Comparison of ENCODE assay signal across 18 mouse cellular contexts in genomic region chr14:24999008-24999572, GRCm38 (mm10).
A peak's percentile ranks its signal among the peaks of the same experiment; 100 is the strongest.
DNase-seq lines count a peak whose midpoint lies in the region; ATAC-seq lines count a peak whose summit lies in the region.
"Had no signal": no experiment of that assay in that cellular context is flagged by ENCODE, and none has a peak within 500 bp of the region (broad histone marks: within the 10 kb centered on the region; RNA-seq: fewer than 3 reads in every experiment).

No protein-coding gene starts in this region.

- H3K4me3 ChIP-seq in hindbrain, embryonic 12.5 days: no peak overlapping the region
- H3K4me3 ChIP-seq in hindbrain, embryonic 16.5 days (ENCODE audit: low read length): no peak overlapping the region
- no peak overlapping the region for H3K4me3 ChIP-seq in neural tube, embryonic 15.5 days (replicated peaks)
- no peak overlapping the region for H3K4me3 ChIP-seq in forebrain, embryonic 15.5 days
- H3K4me3 ChIP-seq: hindbrain, embryonic 13.5 days; layer of hippocampus, adult 2 months; liver, embryonic 15.5 days; midbrain, embryonic 13.5 days; myocyte had no signal

- no peaks in the 10 kb centered on the region for H3K9me3 ChIP-seq in hindbrain, embryonic 12.5 days (replicated peaks)
- H3K9me3 ChIP-seq in hindbrain, embryonic 16.5 days (ENCODE audit: control insufficient read depth, low read length): no peaks in the 10 kb centered on the region
- no peaks in the 10 kb centered on the region for H3K9me3 ChIP-seq in neural tube, embryonic 15.5 days (replicated peaks)
- H3K9me3 ChIP-seq in forebrain, embryonic 15.5 days: no peaks in the 10 kb centered on the region
- H3K9me3 ChIP-seq: hindbrain, embryonic 13.5 days; liver, embryonic 15.5 days; midbrain, embryonic 13.5 days had no signal

- ATAC-seq in hindbrain, embryonic 12.5 days (ENCODE audit: low FRiP score): no peak
- no peak for ATAC-seq in hindbrain, embryonic 16.5 days
- ATAC-seq in neural tube, embryonic 15.5 days (ENCODE audit: low FRiP score): no peak
- ATAC-seq in forebrain, embryonic 15.5 days (replicated peaks): no peak
- ATAC-seq: Patski had no signal

- DNase-seq in neural tube, embryonic 10.5 days (ENCODE audit: extremely low spot score, low spot score): peak; percentile 18
- DNase-seq in large intestine, adult 2 months (ENCODE audit: low read depth, low spot score): peak; percentile 24
- peak; percentile 77 for DNase-seq in telencephalon, adult 2 months (ENCODE audit: low read depth, low spot score)
- DNase-seq in urinary bladder, adult 18-20 months (ENCODE audit: low spot score in 2 of 2): no peak
- DNase-seq: B cell, adult 2 months; cerebellum, postnatal 14 days; lung, postnatal 4 days; thymus, adult 18-20 months had no signal

- 69% methylated on average over 3 of the region's 3 CpGs for WGBS in hindbrain, embryonic 12.5 days
- WGBS in hindbrain, embryonic 16.5 days: 80% methylated on average over 3 of the region's 3 CpGs
- 72% methylated on average over 3 of the region's 3 CpGs for WGBS in neural tube, embryonic 15.5 days
- WGBS in large intestine, adult 2 months: 35% methylated on average over 3 of the region's 3 CpGs
- 75% methylated on average over 3 of the region's 3 CpGs for WGBS in forebrain, embryonic 15.5 days

- H3K9ac ChIP-seq in hindbrain, embryonic 12.5 days: no peak overlapping the region
- no peak overlapping the region for H3K9ac ChIP-seq in hindbrain, embryonic 16.5 days (ENCODE audit: low read depth, low read length)
- no peak overlapping the region for H3K9ac ChIP-seq in neural tube, embryonic 15.5 days (replicated peaks)
- H3K9ac ChIP-seq in forebrain, embryonic 15.5 days (replicated peaks): no peak overlapping the region
- H3K9ac ChIP-seq: hindbrain, embryonic 13.5 days; liver, embryonic 15.5 days; midbrain, embryonic 13.5 days had no signal

- peaks cover 3% of the 10 kb centered on the region; the same call in 1 of the 2 replicates for H3K27me3 ChIP-seq in hindbrain, embryonic 12.5 days
- no peaks in the 10 kb centered on the region for H3K27me3 ChIP-seq in hindbrain, embryonic 16.5 days (replicated peaks; ENCODE audit: control insufficient read depth, insufficient read depth, low read length)
- no peaks in the 10 kb centered on the region for H3K27me3 ChIP-seq in neural tube, embryonic 15.5 days (replicated peaks)
- H3K27me3 ChIP-seq in forebrain, embryonic 15.5 days: no peaks in the 10 kb centered on the region
- H3K27me3 ChIP-seq: liver, embryonic 15.5 days; Patski had no signal

- H3K4me1 ChIP-seq in hindbrain, embryonic 12.5 days: peaks cover 39% of the 10 kb centered on the region
- peaks cover 17% of the 10 kb centered on the region for H3K4me1 ChIP-seq in hindbrain, embryonic 16.5 days (ENCODE audit: control insufficient read depth, insufficient read depth, low read depth, low read length)
- peaks cover 28% of the 10 kb centered on the region for H3K4me1 ChIP-seq in neural tube, embryonic 15.5 days
- peaks cover 36% of the 10 kb centered on the region for H3K4me1 ChIP-seq in forebrain, embryonic 15.5 days
- H3K4me1 ChIP-seq: liver, embryonic 15.5 days had no signal

- H3K36me3 ChIP-seq in hindbrain, embryonic 12.5 days: no peaks in the 10 kb centered on the region
- H3K36me3 ChIP-seq in hindbrain, embryonic 16.5 days (ENCODE audit: control insufficient read depth, insufficient read depth, low read length): no peaks in the 10 kb centered on the region
- no peaks in the 10 kb centered on the region for H3K36me3 ChIP-seq in neural tube, embryonic 15.5 days
- no peaks in the 10 kb centered on the region for H3K36me3 ChIP-seq in forebrain, embryonic 15.5 days
- H3K36me3 ChIP-seq: hindbrain, embryonic 13.5 days; liver, embryonic 15.5 days; midbrain, embryonic 13.5 days had no signal

- H3K27ac ChIP-seq in hindbrain, embryonic 12.5 days: peak overlapping the region; percentile 23; the same call in 1 of the 2 replicates
- H3K27ac ChIP-seq in hindbrain, embryonic 16.5 days (ENCODE audit: low read depth, low read length): no peak overlapping the region
- H3K27ac ChIP-seq in neural tube, embryonic 15.5 days (replicated peaks): no peak overlapping the region
- H3K27ac ChIP-seq in forebrain, embryonic 15.5 days (replicated peaks): no peak overlapping the region
- H3K27ac ChIP-seq: hindbrain, embryonic 13.5 days; layer of hippocampus, adult 2 months; liver, embryonic 15.5 days had no signal

- H3K4me2 ChIP-seq in hindbrain, embryonic 12.5 days (replicated peaks): no peak overlapping the region
- no peak overlapping the region for H3K4me2 ChIP-seq in hindbrain, embryonic 16.5 days (ENCODE audit: low read length)
- no peak overlapping the region for H3K4me2 ChIP-seq in neural tube, embryonic 15.5 days
- H3K4me2 ChIP-seq in forebrain, embryonic 15.5 days (replicated peaks): no peak overlapping the region
- H3K4me2 ChIP-seq: hindbrain, embryonic 13.5 days; liver, embryonic 15.5 days; midbrain, embryonic 13.5 days had no signal

Comparison
In these comparisons a context has a peak if more than half of its experiments do, and no peak if none do; other contexts are left out.
1. DNase-seq: peak in neural tube, embryonic 10.5 days (single experiment), large intestine, adult 2 months (single experiment) and telencephalon, adult 2 months (single experiment); none in urinary bladder, adult 18-20 months (0 of 2).